Mouse (Mus musculus): ENCODE results near the gene Sp3.

GRCm38 (mm10) chr2:72981075-72981420, 802 bp upstream of the Sp3 start:
- TF ChIP-seq POLR2A (IDR thresholded peaks at IDR 0.05; ENCODE audit: borderline replicate concordance, low read depth, low read length), result no peak
- no peak for TF ChIP-seq CTCF (IDR thresholded peaks at IDR 0.05; ENCODE audit: low read depth, low read length)

All from bone marrow macrophage, adult 2 months (primary cell).